19 mouse cellular contexts compared by ENCODE assay signal in genomic region chr7:122012370-122012769, GRCm38 (mm10). TPM values are rescaled to one million over a fixed set of nuclear protein-coding genes. Genes with fewer than 3 reads are reported as not detected.
DNase-seq lines count a peak whose midpoint lies in the region; ATAC-seq and TF ChIP-seq lines count a peak whose summit lies in the region.
"Had no signal": no experiment of that assay in that cellular context is flagged by ENCODE, and none has a peak within 500 bp of the region (broad histone marks: within the 10 kb centered on the region; RNA-seq: fewer than 3 reads in every experiment).

No protein-coding gene starts in this region.

- peak; percentile 34 for DNase-seq in cerebellum, adult 9-11 months
- DNase-seq in cerebellum, adult 9-10 months: no peak
- peak; percentile 34 to 50 for DNase-seq in heart, adult 18-20 months
- no peak for DNase-seq in heart, adult 8-10 months (ENCODE audit: low spot score)
- peak; percentile 76 for DNase-seq in fat pad, adult 2 months (ENCODE audit: extremely low read depth, low read depth, low spot score)
- DNase-seq in liver, postnatal 0 days: no peak
- DNase-seq: adrenal gland, postnatal 25 days; cerebellum, adult 11-12 months; embryo, embryonic 11 days; gastrocnemius, postnatal 36 days; kidney, adult 8-10 months had no signal

- no peak for TF ChIP-seq CTCF in liver, postnatal 0 days (IDR thresholded peaks at IDR 0.05; ENCODE audit: low read depth)

- no peak overlapping the region for H3K4me2 ChIP-seq in liver, postnatal 0 days (ENCODE audit: low read depth, low read length)
- H3K4me2 ChIP-seq: embryonic facial prominence, embryonic 15.5 days; forebrain, embryonic 15.5 days; hindbrain, embryonic 13.5 days had no signal

- no peaks in the 10 kb centered on the region for H3K9me3 ChIP-seq in liver, postnatal 0 days (ENCODE audit: low read length)
- H3K9me3 ChIP-seq: embryonic facial prominence, embryonic 15.5 days; forebrain, embryonic 15.5 days; G1E; hindbrain, embryonic 13.5 days had no signal

- H3K36me3 ChIP-seq in liver, postnatal 0 days (replicated peaks; ENCODE audit: insufficient read depth, low read length): peaks cover 28% of the 10 kb centered on the region

- no peak for TF ChIP-seq EP300 in liver, postnatal 0 days (IDR thresholded peaks at IDR 0.05; ENCODE audit: low read depth)

- H3K4me3 ChIP-seq in liver, postnatal 0 days (ENCODE audit: low read depth, low read length): no peak overlapping the region
- H3K4me3 ChIP-seq: embryonic facial prominence, embryonic 15.5 days; erythroblast, embryonic 14.5 days; forebrain, embryonic 15.5 days; heart, adult 2 months; hindbrain, embryonic 13.5 days had no signal

- peaks cover 30% of the 10 kb centered on the region for H3K4me1 ChIP-seq in liver, postnatal 0 days (ENCODE audit: insufficient read depth)

- WGBS in liver, postnatal 0 days (ENCODE audit: insufficient replicate concordance): 89% methylated on average over 4 of the region's 4 CpGs

- H3K27ac ChIP-seq in liver, postnatal 0 days (ENCODE audit: low read depth): no peak overlapping the region
- H3K27ac ChIP-seq: embryonic facial prominence, embryonic 15.5 days; forebrain, embryonic 15.5 days; heart, adult 2 months; hindbrain, embryonic 13.5 days; hindbrain, postnatal 0 days had no signal

- no peak overlapping the region for H3K9ac ChIP-seq in liver, postnatal 0 days (replicated peaks)
- H3K9ac ChIP-seq: embryonic facial prominence, embryonic 15.5 days; forebrain, embryonic 15.5 days; hindbrain, embryonic 13.5 days had no signal

- H3K27me3 ChIP-seq in liver, postnatal 0 days (ENCODE audit: insufficient read depth, low read length): no peaks in the 10 kb centered on the region
- H3K27me3 ChIP-seq: embryonic facial prominence, embryonic 15.5 days; forebrain, embryonic 15.5 days; hindbrain, embryonic 13.5 days had no signal

- no peak for ATAC-seq in liver, postnatal 0 days
- ATAC-seq: CD4-positive, CD25-positive, alpha-beta regulatory T cell, adult 4 months; forebrain, embryonic 15.5 days; hindbrain, postnatal 0 days had no signal

RNA-seq across cellular contexts. Expression of gene Gga2, which starts 8.7 kb away (rescaled TPM):
- 10 to 100 TPM; 36.1 to 36.3 TPM for total RNA-seq in heart, adult 18-20 months (2021)
- 10 to 100 TPM; 31.7 to 39.2 (median 35.4) TPM for total RNA-seq in heart, adult 8-10 months (2022)
- 9.7 and 10.1 TPM in 2 replicates for polyA plus RNA-seq in liver, postnatal 0 days (2015; fragmentation: Nextera tagmentation; extraction: Ambion mirVana)

RNA-seq across cellular contexts. Expression of gene Cog7, which starts 30.9 kb away (rescaled TPM):
- 10 to 100 TPM; 17.3 to 19.3 TPM for total RNA-seq in heart, adult 18-20 months (2021)
- total RNA-seq in heart, adult 8-10 months (2022): 10 to 100 TPM; 19.1 to 20.6 (median 20.1) TPM
- polyA plus RNA-seq in liver, postnatal 0 days (2015; fragmentation: Nextera tagmentation; extraction: Ambion mirVana): 4.2 and 5.4 TPM in 2 replicates

RNA-seq across cellular contexts. Expression of gene Ubfd1, which starts 54.6 kb away (rescaled TPM):
- total RNA-seq in heart, adult 18-20 months (2021): 10 to 100 TPM; 36.1 to 41.1 TPM
- total RNA-seq in heart, adult 8-10 months (2022): 10 to 100 TPM; 32.5 to 41.6 (median 37.3) TPM
- polyA plus RNA-seq in liver, postnatal 0 days (2015; fragmentation: Nextera tagmentation; extraction: Ambion mirVana): 10.9 and 11.0 TPM in 2 replicates

RNA-seq across cellular contexts. Expression of gene Ears2, which starts 54.7 kb away (rescaled TPM):
- total RNA-seq in heart, adult 18-20 months (2021): 10 to 100 TPM; 12.3 to 13.4 TPM
- total RNA-seq in heart, adult 8-10 months (2022): 10 to 100 TPM; 13.3 to 14.3 (median 13.7) TPM
- polyA plus RNA-seq in liver, postnatal 0 days (2015; fragmentation: Nextera tagmentation; extraction: Ambion mirVana): 8.3 TPM in 2 replicates

Comparison
In these comparisons a context has a peak if more than half of its experiments do, and no peak if none do; other contexts are left out.
1. DNase-seq: peak in cerebellum, adult 9-11 months (single experiment), heart, adult 18-20 months (2 of 2) and fat pad, adult 2 months (single experiment); none in cerebellum, adult 9-10 months (single experiment), heart, adult 8-10 months (single experiment) and liver, postnatal 0 days (single experiment).